Mouse (Mus musculus) heart, adult 2 months (tissue): Measurements from ENCODE around the gene Smok3b. TPM values are rescaled to one million over a fixed set of nuclear protein-coding genes. Genes with fewer than 3 reads are reported as not detected.
A peak's percentile ranks its signal among the peaks of the same experiment; 100 is the strongest.
"Not testable (repeated sequence)": the region's sequence is repeated elsewhere in the genome, so short reads cannot be mapped to it uniquely, and the experiment has no call there.

ENCODE experiments used
- DNase-seq, 2 experiments: peaks; one replicate each; pipeline ENCODE4 v3.0.0; 2021
- H3K27ac ChIP-seq: fragments of 200-600 bp; 2 replicates; pipeline ENCODE4 v1.8.1; 2022
- H3K27me3 ChIP-seq: fragments of 200-500 bp; 2 replicates; pipeline ENCODE4 v1.6.1; 2012; ENCODE audit warnings: mild to moderate bottlenecking, low read length, inconsistent platforms, mixed read lengths; ENCODE audit not compliant: control insufficient read depth, insufficient read depth
- H3K36me3 ChIP-seq: fragments of 200-500 bp; 2 replicates; pipeline ENCODE4 v1.6.1; 2012; ENCODE audit warnings: low read length, inconsistent platforms; ENCODE audit not compliant: control insufficient read depth, insufficient read depth
- H3K4me1 ChIP-seq: fragments of 200-500 bp; 2 replicates; pipeline ENCODE4 v1.6.1; 2011; ENCODE audit warnings: low read length; ENCODE audit not compliant: control insufficient read depth, insufficient read depth
- H3K4me3 ChIP-seq: fragments of 200-600 bp; 2 replicates; pipeline ENCODE4 v1.8.1; 2022
- H3K79me2 ChIP-seq: fragments of 200-500 bp; replicated peaks from 2 replicates; pipeline ENCODE4 v1.6.1; 2012; ENCODE audit warnings: mild to moderate bottlenecking, inconsistent platforms, low read length, moderate library complexity, mixed read lengths; ENCODE audit not compliant: control insufficient read depth, insufficient read depth
- H3K9ac ChIP-seq: fragments of 200-500 bp; 2 replicates; pipeline ENCODE4 v1.6.1; 2012; ENCODE audit warnings: low read depth, mild to moderate bottlenecking, control low read depth, inconsistent platforms, low read length, mixed read lengths
- CTCF ChIP-seq: fragments of 200-600 bp; IDR thresholded peaks from 2 replicates; pipeline ENCODE4 v1.8.1; 2022; ENCODE audit warnings: antibody characterized with exemption, mild to moderate bottlenecking, moderate library complexity
- EP300 ChIP-seq: fragments of 200-500 bp; IDR thresholded peaks from 2 replicates; pipeline ENCODE4 v1.6.1; 2011; ENCODE audit warnings: low read depth, low read length, control low read depth; ENCODE audit not compliant: insufficient read depth
- POLR2A ChIP-seq: fragments of 200-500 bp; IDR thresholded peaks from 2 replicates; pipeline ENCODE4 v1.6.1; 2011; ENCODE audit warnings: mild to moderate bottlenecking, low read depth, low read length, control low read depth; ENCODE audit not compliant: insufficient read depth
- WGBS: fragments of 180-500 bp; shearing (Covaris S2); methylation state at CpG from one replicate; pipeline ENCODE4 v1.1.7; 2018; 5-methylcytosine and 5-hydroxymethylcytosine counted together
- intact Hi-C: fragments of 180-260 bp; cut with DNase I; formaldehyde crosslinking; loops from one replicate; pipeline ENCODE4 v1.15.1; 2025
- long read RNA-seq: library from polyadenylated mRNA; stranded (forward); transcript quantifications from one replicate; pipeline ENCODE4 v2.0.0, GENCODE M21; 2021
- polyA plus RNA-seq: library from polyadenylated mRNA; depleted of rRNA; stranded (reverse); fragments of >200 nt; gene quantifications from 2 replicates; pipeline ENCODE4 v1.2.3, GENCODE M21; 2012; rRNA removed
- total RNA-seq, 2 experiments: library from RNA; stranded (reverse); gene quantifications; 2 replicates each; pipeline ENCODE4 v1.2.3; 2021

Gene Smok3b
- not detected for total RNA-seq
- not detected in 2 replicates for polyA plus RNA-seq
- long read RNA-seq = 0 reads

- intact Hi-C loops, H3K36me3 ChIP-seq, DNase-seq, H3K9ac ChIP-seq, H3K4me3 ChIP-seq, H3K27ac ChIP-seq, H3K27me3 ChIP-seq, H3K79me2 ChIP-seq, H3K4me1 ChIP-seq: not testable (repeated sequence)
- 84% methylated on average over 4 of the region's 7 CpGs for WGBS
These were observed at the start of gene Smok3b, which contains the start of gene Smok3a for GRCm38 (mm10) chr5:138020961-138021479. Gene Smok3b (plus strand): TSS chr5:138021429. Gene Smok3a (plus strand): TSS chr5:138021261.

- Histone ChIP-seq H3K36me3 (no peaks in the 10 kb centered on the region), H3K4me3 (no peak overlapping the region), H3K27ac (no peak overlapping the region), H3K27me3 (no peaks in the 10 kb centered on the region), H3K79me2 (no peaks in the 10 kb centered on the region), H3K4me1 (no peaks in the 10 kb centered on the region), H3K9ac (no peak overlapping the region)
- intact Hi-C loops = loop anchor here (5.0 kb wide), 1 partner anchor 181 kb away; no protein-coding TSS in a partner anchor
- 65% methylated on average over 2 of the region's 2 CpGs for WGBS
- no peak for DNase-seq
- TF ChIP-seq POLR2A (no peak), EP300 (no peak), CTCF (peak; percentile 29)
These were observed 48.1 kb upstream of the Smok3b start for GRCm38 (mm10) chr5:137973161-137973560.

GRCm38 (mm10) chr5:137973738-137974137 lies 47.5 kb upstream of the Smok3b start:
- WGBS = 44% methylated on average over 3 of the region's 3 CpGs
- Histone ChIP-seq H3K27me3 (no peaks in the 10 kb centered on the region), H3K9ac (no peak overlapping the region), H3K4me3 (no peak overlapping the region), H3K36me3 (no peaks in the 10 kb centered on the region), H3K79me2 (no peaks in the 10 kb centered on the region), H3K4me1 (no peaks in the 10 kb centered on the region), H3K27ac (no peak overlapping the region)
- TF ChIP-seq CTCF (peak; percentile 46), POLR2A (no peak)
- no peak for DNase-seq
- intact Hi-C loops = loop anchor here (5.0 kb wide), 1 partner anchor 181 kb away; no protein-coding TSS in a partner anchor

- 45% methylated on average over 3 of the region's 3 CpGs for WGBS
These were observed 46.5 kb upstream of the Smok3b start for GRCm38 (mm10) chr5:137974724-137975123.

GRCm38 (mm10) chr5:137975434-137975833 lies 45.8 kb upstream of the Smok3b start:
- no peaks in the 10 kb centered on the region for H3K27me3 ChIP-seq
- TF ChIP-seq CTCF = no peak
- no peak for TF ChIP-seq POLR2A
- TF ChIP-seq EP300 = no peak
- 35% methylated on average over 1 of the region's 1 CpGs for WGBS
- no peak for DNase-seq
- intact Hi-C loops = no loop called here
- no peak overlapping the region for H3K27ac ChIP-seq
- no peak overlapping the region for H3K4me3 ChIP-seq
- H3K9ac ChIP-seq = no peak overlapping the region
- no peaks in the 10 kb centered on the region for H3K36me3 ChIP-seq
- H3K79me2 ChIP-seq = no peaks in the 10 kb centered on the region
- H3K4me1 ChIP-seq = no peaks in the 10 kb centered on the region

More at GRCm38 (mm10) chr5:137974724-137975123, 46.5 kb upstream of the Smok3b start:
- Histone ChIP-seq H3K27ac (no peak overlapping the region), H3K79me2 (no peaks in the 10 kb centered on the region), H3K27me3 (no peaks in the 10 kb centered on the region), H3K4me3 (no peak overlapping the region), H3K36me3 (no peaks in the 10 kb centered on the region), H3K4me1 (no peaks in the 10 kb centered on the region), H3K9ac (no peak overlapping the region)
- intact Hi-C loops = loop anchor here (5.0 kb wide), 1 partner anchor 182 kb away; no protein-coding TSS in a partner anchor
- TF ChIP-seq CTCF (no peak), POLR2A (no peak), EP300 (no peak)
- DNase-seq = no peak

GRCm38 (mm10) chr5:137977291-137977690 lies 43.9 kb upstream of the Smok3b start:
- WGBS = 29% methylated on average over 1 of the region's 1 CpGs
- TF ChIP-seq EP300 (no peak), POLR2A (no peak), CTCF (no peak)
- Histone ChIP-seq H3K4me1 (no peaks in the 10 kb centered on the region), H3K27ac (no peak overlapping the region), H3K36me3 (no peaks in the 10 kb centered on the region), H3K27me3 (no peaks in the 10 kb centered on the region), H3K4me3 (no peak overlapping the region), H3K79me2 (no peaks in the 10 kb centered on the region), H3K9ac (no peak overlapping the region)
- intact Hi-C loops = no loop called here
- no peak for DNase-seq
